Mouse (Mus musculus) hematopoietic stem cell, adult 5-6 weeks (primary cell): Measurements from ENCODE around the gene Obscn. TPM values are rescaled to one million over a fixed set of nuclear protein-coding genes. Genes with fewer than 3 reads are reported as not detected.

ENCODE experiments used
- ATAC-seq, 2 experiments: fragments of 125-278 bp in 1 of 2; replicated peaks in 1 of 2; 2 replicates each; pipeline ENCODE4 v1.8.0; 2016 to 2017; ENCODE audit warnings: inconsistent platforms in 2 of 2, mild to moderate bottlenecking in 2 of 2, moderate number of reproducible peaks in 2 of 2, low read depth in 1 of 2, moderate TSS enrichment in 1 of 2; ENCODE audit not compliant: low FRiP score in 2 of 2, poor library complexity in 2 of 2, severe bottlenecking in 2 of 2, insufficient read depth in 1 of 2, low TSS enrichment in 1 of 2
- total RNA-seq: library from RNA; stranded (forward); fragments of 172-1452, 232-1000 nt; gene quantifications from 2 replicates; pipeline ENCODE4 v1.2.3, GENCODE M21; 2017

Gene Obscn
- total RNA-seq, 1 experiment from 2014 or later: 0.10 TPM

DNA sequence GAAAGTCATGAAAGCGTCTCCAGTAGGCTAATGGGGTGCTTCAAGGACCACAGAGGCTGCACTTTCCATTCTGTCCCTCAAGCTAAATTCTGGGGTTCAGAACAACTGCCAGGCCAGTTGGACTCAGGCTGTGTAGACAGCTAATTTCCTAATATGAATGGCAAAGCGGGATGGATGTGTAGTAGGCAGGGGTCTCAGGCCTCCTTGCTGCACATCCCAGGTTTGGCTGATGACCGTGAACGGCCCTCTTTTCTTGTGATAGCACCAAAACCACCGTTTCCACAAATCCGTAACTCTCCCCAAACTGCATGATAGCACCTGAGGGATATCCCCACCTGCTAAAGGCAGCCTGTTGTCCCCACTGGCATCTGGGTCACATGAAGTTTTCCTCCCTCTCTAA is 177.7 kb downstream of the Obscn start:
- no peak for ATAC-seq

- no peak for ATAC-seq
These were observed 178.8 kb downstream of the Obscn start for GRCm38 (mm10) chr11:58957226-58957914.

GRCm38 (mm10) chr11:58955868-58956257 is 180.3 kb downstream of the Obscn start:
- ATAC-seq: no peak

GRCm38 (mm10) chr11:58955143-58955867 is 180.9 kb downstream of the Obscn start:
- no peak; a peak in 1 of 4 replicates for ATAC-seq

GRCm38 (mm10) chr11:58954420-58955142 is 181.6 kb downstream of the Obscn start, which contains the start of the genes Hist3h2a and Trim17:
Gene Hist3h2a, plus strand, starts transcription at chr11:58954685.
Gene Trim17, plus strand, starts transcription at chr11:58954685.
- peak; percentile 74 to 88 for ATAC-seq

DNA sequence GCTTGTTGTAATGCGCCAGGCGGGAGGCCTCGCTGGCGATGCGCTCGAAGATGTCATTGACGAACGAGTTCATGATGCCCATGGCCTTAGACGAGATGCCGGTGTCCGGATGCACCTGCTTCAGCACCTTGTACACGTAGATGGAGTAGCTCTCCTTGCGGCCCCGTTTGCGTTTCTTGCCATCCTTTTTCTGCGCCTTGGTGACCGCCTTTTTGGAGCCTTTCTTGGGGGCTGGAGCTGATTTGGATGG is 182.1 kb downstream of the Obscn start:
- ATAC-seq: peak; percentile 12 to 23; a peak in 3 of 4 replicates

DNA sequence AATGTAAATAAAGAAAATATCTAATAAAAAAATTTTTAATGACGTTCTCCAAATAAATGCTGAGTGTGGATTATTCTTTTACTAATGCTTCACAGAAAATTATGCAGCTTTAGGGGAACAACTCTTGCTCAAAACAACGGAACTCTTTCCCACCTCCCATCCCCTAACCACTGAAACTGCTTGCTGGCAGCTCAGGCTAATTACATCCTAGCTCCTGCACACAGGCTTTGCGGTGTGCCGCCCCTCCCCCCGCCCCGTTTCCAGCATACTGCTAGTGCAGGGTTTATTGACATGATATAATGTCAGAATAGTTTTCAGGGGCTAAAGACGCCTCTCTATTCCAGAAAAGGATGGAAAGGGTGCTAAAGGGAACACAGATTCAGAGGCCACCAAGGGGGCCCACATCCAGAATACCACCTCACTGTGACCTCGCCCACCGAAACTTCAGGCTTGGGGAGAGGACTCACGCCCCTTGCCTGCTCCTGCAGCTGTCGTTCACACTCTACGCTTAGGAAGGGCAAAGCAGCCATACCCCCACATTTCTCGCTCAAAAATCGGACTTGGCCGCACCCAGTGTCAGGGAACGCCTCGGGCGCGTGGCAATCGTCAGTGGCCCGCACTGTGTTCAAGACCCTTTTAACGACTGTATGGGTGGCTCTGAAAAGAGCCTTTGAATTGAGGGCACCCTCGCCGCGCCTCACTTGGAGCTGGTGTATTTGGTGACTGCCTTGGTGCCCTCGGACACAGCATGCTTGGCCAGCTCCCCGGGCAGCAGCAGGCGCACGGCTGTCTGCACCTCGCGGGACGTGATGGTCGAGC is 182.6 kb downstream of the Obscn start:
- ATAC-seq: peak in 1 of 2 experiments; percentile 10; a peak in 1 of 4 replicates

- no peak for ATAC-seq
These were observed 185.0 kb downstream of the Obscn start for GRCm38 (mm10) chr11:58951210-58951609.

- ATAC-seq: no peak
These were observed 186.4 kb downstream of the Obscn start for GRCm38 (mm10) chr11:58949480-58950431.

DNA sequence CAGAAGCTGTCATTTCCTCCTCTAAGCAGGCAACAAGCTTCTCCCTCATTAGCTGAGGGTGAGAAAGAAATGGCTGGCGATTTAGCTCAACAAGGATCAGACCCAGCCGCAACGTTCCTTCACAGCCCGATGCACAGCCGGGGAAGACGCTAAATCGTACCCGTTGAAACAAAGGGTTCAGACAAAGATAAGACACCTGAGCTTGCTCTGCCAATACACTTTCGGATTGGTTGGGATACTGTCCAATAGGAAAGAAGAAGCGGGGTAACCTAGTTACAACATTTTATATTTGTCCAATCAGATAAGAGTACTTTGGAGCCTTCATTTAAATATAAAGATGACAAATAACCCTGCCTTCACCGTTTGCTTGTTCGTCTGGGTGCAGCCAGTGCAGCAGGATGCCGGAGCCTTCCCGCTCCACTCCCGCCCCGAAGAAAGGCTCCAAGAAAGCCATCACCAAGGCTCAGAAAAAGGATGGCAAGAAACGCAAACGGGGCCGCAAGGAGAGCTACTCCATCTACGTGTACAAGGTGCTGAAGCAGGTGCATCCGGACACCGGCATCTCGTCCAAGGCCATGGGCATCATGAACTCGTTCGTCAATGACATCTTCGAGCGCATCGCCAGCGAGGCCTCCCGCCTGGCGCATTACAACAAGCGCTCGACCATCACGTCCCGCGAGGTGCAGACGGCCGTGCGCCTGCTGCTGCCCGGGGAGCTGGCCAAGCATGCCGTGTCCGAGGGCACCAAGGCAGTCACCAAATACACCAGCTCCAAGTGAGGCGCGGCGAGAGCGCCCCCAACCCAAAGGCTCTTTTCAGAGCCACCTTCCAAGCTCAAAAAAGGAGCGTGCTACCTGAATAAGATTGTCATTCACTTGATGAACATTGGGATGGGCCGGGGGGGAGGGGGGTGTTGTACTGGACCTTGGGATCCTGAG is 187.4 kb downstream of the Obscn start, which contains the start of gene Hist3h2ba:
Gene Hist3h2ba (plus strand): TSS at position 379 of the 938 bp plus-strand sequence.
- ATAC-seq: peak; percentile 71 to 83

- 0 out of 4 replicates have a peak, but pooled peaks of 1 of the 2 experiments have one; percentile 47 for ATAC-seq
These were observed 188.2 kb downstream of the Obscn start for GRCm38 (mm10) chr11:58947798-58948528.

GRCm38 (mm10) chr11:58947306-58947705 is 188.9 kb downstream of the Obscn start:
- ATAC-seq: no peak
